Mouse (Mus musculus) intestine, postnatal 0 days (tissue): ENCODE data around the gene Sh3bgrl. TPM values are rescaled to one million over a fixed set of nuclear protein-coding genes. Genes with fewer than 3 reads are reported as not detected.

Source experiments
- ATAC-seq: fragments of 200-750 bp; cut with Nextera tagmentation; 2 replicates; pipeline ENCODE4 v1.8.0; 2017; ENCODE audit warnings: mild to moderate bottlenecking, moderate TSS enrichment, moderate library complexity
- H3K27ac ChIP-seq: fragments of 300-500 bp; sonication (generic); 2 replicates; pipeline ENCODE4 v1.5.1; 2014; ENCODE audit warnings: mild to moderate bottlenecking, low read depth, low read length, moderate library complexity
- H3K27me3 ChIP-seq: fragments of 300-500 bp; sonication (generic); replicated peaks from 2 replicates; pipeline ENCODE4 v1.6.1; 2014; ENCODE audit warnings: low read length, mixed read lengths; ENCODE audit not compliant: control insufficient read depth, insufficient read depth
- H3K36me3 ChIP-seq: fragments of 300-500 bp; sonication (generic); 2 replicates; pipeline ENCODE4 v1.6.1; 2014; ENCODE audit warnings: mild to moderate bottlenecking, moderate library complexity; ENCODE audit not compliant: control insufficient read depth, insufficient read depth
- H3K4me1 ChIP-seq: fragments of 300-500 bp; sonication (generic); replicated peaks from 2 replicates; pipeline ENCODE4 v1.6.1; 2014; ENCODE audit warnings: antibody characterized with exemption, low read length, mixed read lengths; ENCODE audit not compliant: control insufficient read depth, insufficient read depth
- H3K4me2 ChIP-seq: fragments of 300-500 bp; sonication (generic); replicated peaks from 2 replicates; pipeline ENCODE4 v1.6.1; 2014; ENCODE audit warnings: low read depth, mild to moderate bottlenecking, moderate library complexity
- H3K4me3 ChIP-seq: fragments of 300-500 bp; sonication (generic); 2 replicates; pipeline ENCODE4 v1.5.1; 2014; ENCODE audit warnings: low read depth, low read length
- H3K9ac ChIP-seq: fragments of 300-500 bp; sonication (generic); 2 replicates; pipeline ENCODE4 v1.6.1; 2014; ENCODE audit warnings: mild to moderate bottlenecking, low read depth, low read length
- H3K9me3 ChIP-seq: fragments of 300-500 bp; sonication (generic); 2 replicates; pipeline ENCODE4 v1.6.1; 2016; ENCODE audit warnings: mixed run types; ENCODE audit not compliant: control insufficient read depth
- CTCF ChIP-seq: sonication (generic); IDR thresholded peaks from 2 replicates; pipeline ENCODE4 v1.5.1; 2016; ENCODE audit warnings: low read depth, mild to moderate bottlenecking, control low read depth, antibody characterized with exemption, moderate library complexity
- WGBS: fragments of 180-500 bp; shearing (Covaris S2); extraction: QIAGEN DNeasy Blood & Tissue Kit; methylation state at CpG from one replicate; pipeline ENCODE4 v1.1.7; 2014; 5-methylcytosine and 5-hydroxymethylcytosine counted together
- polyA plus RNA-seq: library from polyadenylated mRNA; unstranded; fragments of >200 nt; fragmentation: Nextera tagmentation; extraction: Ambion mirVana; gene quantifications from 2 replicates; pipeline ENCODE4 v1.2.1, GENCODE M21; 2015

The Sh3bgrl gene
- polyA plus RNA-seq, 1 experiment from 2014 or later, result 50.8 TPM

- Histone ChIP-seq H3K27me3 (no peaks in the 10 kb centered on the region), H3K36me3 (no peaks in the 10 kb centered on the region), H3K4me3 (no peak overlapping the region), H3K27ac (no peak overlapping the region), H3K9ac (no peak overlapping the region), H3K9me3 (no peaks in the 10 kb centered on the region), H3K4me2 (peak overlapping the region; percentile 40; the same call in 1 of the 2 replicates), H3K4me1 (no peaks in the 10 kb centered on the region)
- TF ChIP-seq CTCF, result no peak
- WGBS, result 25% methylated on average over 7 of the region's 7 CpGs
- ATAC-seq, result no peak
Observed at GRCm38 (mm10) chrX:109113401-109114280, 18.5 kb downstream of the Sh3bgrl start.

DNA sequence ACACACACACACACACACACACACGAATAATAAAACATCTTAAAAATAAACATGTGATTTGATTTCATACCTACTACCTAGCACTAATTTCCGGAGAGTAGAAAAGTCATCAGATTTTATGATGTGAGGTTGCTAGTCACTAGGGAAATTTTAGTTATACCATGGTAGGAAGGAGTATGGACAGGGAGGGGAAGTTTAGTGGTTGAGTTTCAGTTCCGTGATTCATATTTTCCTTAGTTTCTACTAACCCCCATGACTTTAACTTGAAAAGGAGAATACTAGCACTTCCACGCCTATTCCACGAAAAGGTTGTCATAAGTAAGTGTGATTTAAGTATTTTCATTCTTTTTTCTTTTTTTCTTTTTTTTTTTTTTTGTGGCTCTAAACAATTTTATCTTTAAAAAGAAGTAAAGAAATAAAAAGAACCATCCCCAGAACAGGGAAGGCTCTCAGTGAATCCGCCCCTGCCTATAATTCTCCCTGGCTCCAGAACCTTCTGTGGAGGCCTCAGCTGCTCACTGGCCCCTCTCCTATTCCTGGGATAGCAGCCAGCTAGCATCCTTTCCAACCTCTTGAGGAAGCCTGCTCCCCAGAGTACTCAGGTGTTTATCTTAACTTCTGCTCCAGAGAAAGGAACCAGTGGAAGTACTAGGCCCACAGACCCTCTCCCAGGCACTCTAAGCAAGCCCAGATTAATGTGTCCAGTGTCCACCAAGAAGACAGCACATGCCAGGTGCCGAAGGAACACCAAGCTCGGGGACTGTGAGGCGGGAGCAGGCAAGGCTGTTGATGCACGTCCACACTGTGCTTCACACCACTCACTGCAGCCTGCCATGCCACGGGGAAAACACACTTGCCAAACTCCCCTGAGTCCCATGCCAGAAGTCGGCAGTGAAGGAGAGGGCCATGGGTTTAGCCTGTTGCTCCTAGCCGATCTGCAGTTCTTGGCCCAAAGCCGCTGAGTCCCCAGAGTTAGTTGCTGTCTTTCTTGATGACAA lies 25.0 kb downstream of the Sh3bgrl start:
- ATAC-seq, result no peak
- H3K9me3 ChIP-seq, result no peaks in the 10 kb centered on the region
- H3K9ac ChIP-seq, result no peak overlapping the region
- H3K4me2 ChIP-seq, result no peak overlapping the region
- no peaks in the 10 kb centered on the region for H3K4me1 ChIP-seq
- no peaks in the 10 kb centered on the region for H3K27me3 ChIP-seq
- peak overlapping the region; percentile 28; the same call in 1 of the 2 replicates for H3K27ac ChIP-seq
- 79% methylated on average over 14 of the region's 14 CpGs for WGBS
- no peak for TF ChIP-seq CTCF
- H3K36me3 ChIP-seq, result no peaks in the 10 kb centered on the region
- H3K4me3 ChIP-seq, result no peak overlapping the region

GRCm38 (mm10) chrX:109121161-109121560 lies 26.0 kb downstream of the Sh3bgrl start:
- Histone ChIP-seq H3K9me3 (no peaks in the 10 kb centered on the region), H3K4me2 (no peak overlapping the region), H3K27me3 (no peaks in the 10 kb centered on the region), H3K9ac (no peak overlapping the region), H3K36me3 (no peaks in the 10 kb centered on the region), H3K27ac (no peak overlapping the region), H3K4me3 (no peak overlapping the region), H3K4me1 (no peaks in the 10 kb centered on the region)
- WGBS, result 51% methylated on average over 9 of the region's 9 CpGs
- ATAC-seq, result no peak
- no peak for TF ChIP-seq CTCF

DNA sequence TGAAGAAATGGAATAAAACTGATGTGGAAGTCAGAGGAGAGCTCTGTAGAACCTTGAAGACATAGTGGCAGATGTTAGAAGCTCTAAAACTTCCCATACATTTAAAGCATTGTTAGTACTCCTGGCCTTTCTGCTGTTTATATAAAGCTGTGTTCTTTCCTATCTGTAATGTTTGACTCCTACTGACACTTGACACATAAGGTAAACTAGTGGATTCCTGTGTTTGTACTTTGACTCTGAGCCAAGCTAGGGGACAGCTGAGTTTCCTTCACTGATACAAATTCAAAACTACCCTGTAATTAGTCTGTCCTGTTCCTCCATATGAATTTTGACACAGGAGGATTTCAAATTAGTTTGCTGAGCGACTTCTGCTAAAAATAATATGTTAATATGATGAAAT lies 27.5 kb downstream of the Sh3bgrl start:
- no peak overlapping the region for H3K4me3 ChIP-seq
- no peaks in the 10 kb centered on the region for H3K36me3 ChIP-seq
- no peak overlapping the region for H3K4me2 ChIP-seq
- H3K27me3 ChIP-seq, result no peaks in the 10 kb centered on the region
- TF ChIP-seq CTCF, result no peak
- no peak for ATAC-seq
- no peaks in the 10 kb centered on the region for H3K4me1 ChIP-seq
- H3K27ac ChIP-seq, result no peak overlapping the region
- WGBS, result 48% methylated on average over 1 of the region's 1 CpGs
- H3K9ac ChIP-seq, result no peak overlapping the region
- H3K9me3 ChIP-seq, result no peaks in the 10 kb centered on the region

DNA sequence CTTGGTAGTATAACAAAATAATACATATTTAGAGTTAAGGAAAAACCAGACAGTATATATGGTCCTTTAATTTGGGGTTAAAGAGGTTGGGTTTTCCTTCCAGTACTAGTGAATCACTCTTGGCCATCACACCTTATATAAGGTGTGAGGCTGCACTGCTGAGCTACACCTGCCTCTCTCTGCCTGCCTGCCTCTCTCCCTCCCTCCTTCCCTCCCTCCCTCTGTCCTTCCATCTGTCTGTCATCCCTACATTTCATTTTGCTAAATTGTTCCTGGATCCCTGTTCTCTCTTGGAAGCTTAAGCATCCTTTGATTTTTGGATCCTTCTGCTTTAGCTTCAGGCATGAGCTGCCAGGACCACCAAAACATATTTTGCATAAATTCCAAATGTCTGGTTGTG lies 28.6 kb downstream of the Sh3bgrl start:
- TF ChIP-seq CTCF, result no peak

GRCm38 (mm10) chrX:109126847-109127246 lies 31.7 kb downstream of the Sh3bgrl start:
- no peaks in the 10 kb centered on the region for H3K4me1 ChIP-seq
- no peak overlapping the region for H3K4me2 ChIP-seq
- H3K27me3 ChIP-seq, result no peaks in the 10 kb centered on the region
- H3K9ac ChIP-seq, result no peak overlapping the region
- TF ChIP-seq CTCF, result no peak
- H3K9me3 ChIP-seq, result no peaks in the 10 kb centered on the region
- no peak for ATAC-seq
- H3K4me3 ChIP-seq, result no peak overlapping the region
- no peak overlapping the region for H3K27ac ChIP-seq
- H3K36me3 ChIP-seq, result no peaks in the 10 kb centered on the region
- 64% methylated on average over 1 of the region's 1 CpGs for WGBS

More for the DNA sequence above, 28.6 kb downstream of the Sh3bgrl start:
- H3K27me3 ChIP-seq, result no peaks in the 10 kb centered on the region
- H3K9me3 ChIP-seq, result no peaks in the 10 kb centered on the region
- no peak for ATAC-seq
- no peak overlapping the region for H3K9ac ChIP-seq
- H3K36me3 ChIP-seq, result no peaks in the 10 kb centered on the region
- H3K4me3 ChIP-seq, result no peak overlapping the region
- H3K4me1 ChIP-seq, result no peaks in the 10 kb centered on the region
- H3K4me2 ChIP-seq, result no peak overlapping the region
- H3K27ac ChIP-seq, result no peak overlapping the region
